7 mouse cellular contexts compared by ENCODE assay signal in genomic region chr11:52346635-52347005, GRCm38 (mm10). TPM values are rescaled to one million over a fixed set of nuclear protein-coding genes. Genes with fewer than 3 reads are reported as not detected.
DNase-seq lines count a peak whose midpoint lies in the region; ATAC-seq and TF ChIP-seq lines count a peak whose summit lies in the region.

No protein-coding gene starts in this region.

- peak; percentile 49; the same call in 1 of the 2 replicates for ATAC-seq in hindbrain, embryonic 11.5 days (ENCODE audit: low FRiP score)
- peak; percentile 52; the same call in 1 of the 2 replicates for ATAC-seq in liver, embryonic 11.5 days (replicated peaks; ENCODE audit: low FRiP score)

- H3K9me3 ChIP-seq in hindbrain, embryonic 11.5 days (ENCODE audit: control insufficient read depth, low read length), result no peaks in the 10 kb centered on the region
- H3K9me3 ChIP-seq in liver, embryonic 11.5 days (ENCODE audit: control insufficient read depth, low read length), result no peaks in the 10 kb centered on the region

- no peak overlapping the region for H3ac ChIP-seq in myocyte (ENCODE audit: control insufficient read depth, insufficient read length)

- no peak overlapping the region for H3K9ac ChIP-seq in hindbrain, embryonic 11.5 days (ENCODE audit: low read depth, low read length)
- H3K9ac ChIP-seq in liver, embryonic 11.5 days (ENCODE audit: low read depth, low read length), result peak overlapping the region; percentile 56

- no peaks in the 10 kb centered on the region for H3K79me2 ChIP-seq in myocyte (ENCODE audit: control insufficient read depth, insufficient read depth)

- TF ChIP-seq CTCF in thymus, adult 2 months (IDR thresholded peaks at IDR 0.05; ENCODE audit: borderline replicate concordance, control insufficient read depth, extremely low read depth, insufficient read depth, low read length, poor library complexity), result no peak
- no peak for TF ChIP-seq CTCF in cortical plate, adult 2 months (IDR thresholded peaks at IDR 0.05; ENCODE audit: extremely low read depth, insufficient read depth, low read length)

- H3K4me1 ChIP-seq in thymus, adult 2 months (replicated peaks; ENCODE audit: control insufficient read depth, insufficient read depth, low read length), result peaks cover 49% of the 10 kb centered on the region
- H3K4me1 ChIP-seq in cortical plate, adult 2 months (ENCODE audit: control insufficient read depth, insufficient read depth, low read length), result no peaks in the 10 kb centered on the region
- no peaks in the 10 kb centered on the region for H3K4me1 ChIP-seq in hindbrain, embryonic 11.5 days (replicated peaks; ENCODE audit: control insufficient read depth, insufficient read depth, low read length)
- H3K4me1 ChIP-seq in liver, embryonic 11.5 days (replicated peaks; ENCODE audit: control insufficient read depth, insufficient read depth, low read length), result peaks cover 24% of the 10 kb centered on the region

- no peaks in the 10 kb centered on the region for H3K27me3 ChIP-seq in thymus, adult 2 months (ENCODE audit: control insufficient read depth, insufficient read depth, low read length)
- H3K27me3 ChIP-seq in hindbrain, embryonic 11.5 days (ENCODE audit: control insufficient read depth, insufficient read depth, low read length), result no peaks in the 10 kb centered on the region; the same call in 1 of the 2 replicates
- H3K27me3 ChIP-seq in liver, embryonic 11.5 days (replicated peaks; ENCODE audit: control insufficient read depth, insufficient read depth, low read length), result no peaks in the 10 kb centered on the region
- H3K27me3 ChIP-seq in myocyte (ENCODE audit: control insufficient read depth, insufficient read depth, insufficient read length), result no peaks in the 10 kb centered on the region

- WGBS in thymus, adult 2 months, result 8% methylated on average over 12 of the region's 12 CpGs
- WGBS in hindbrain, embryonic 11.5 days, result 4% methylated on average over 12 of the region's 12 CpGs
- 3% methylated on average over 12 of the region's 12 CpGs for WGBS in liver, embryonic 11.5 days

- H3K27ac ChIP-seq in thymus, adult 2 months (ENCODE audit: control insufficient read depth, insufficient read depth, low read length), result no peak overlapping the region
- H3K27ac ChIP-seq in cortical plate, adult 2 months (ENCODE audit: insufficient read depth, low read length), result 0 out of 2 replicates have a peak overlapping the region, but pooled peaks have one; percentile 14
- no peak overlapping the region for H3K27ac ChIP-seq in hindbrain, embryonic 11.5 days (ENCODE audit: low read depth, low read length)
- H3K27ac ChIP-seq in liver, embryonic 11.5 days (ENCODE audit: low read depth, low read length), result peak overlapping the region; percentile 35

- TF ChIP-seq POLR2A in thymus, adult 2 months (IDR thresholded peaks at IDR 0.05; ENCODE audit: control insufficient read depth, extremely low read depth, insufficient read depth, low read length, poor library complexity), result no peak
- TF ChIP-seq POLR2A in cortical plate, adult 2 months (IDR thresholded peaks at IDR 0.05; ENCODE audit: extremely low read depth, insufficient read depth, low read length), result no peak
- TF ChIP-seq POLR2A in myocyte (IDR thresholded peaks at IDR 0.05; ENCODE audit: insufficient read length, low read depth), result no peak

- H3K36me3 ChIP-seq in thymus, adult 2 months (ENCODE audit: control insufficient read depth, insufficient read depth, low read length), result no peaks in the 10 kb centered on the region
- H3K36me3 ChIP-seq in hindbrain, embryonic 11.5 days (ENCODE audit: control insufficient read depth, insufficient read depth, low read length), result no peaks in the 10 kb centered on the region
- no peaks in the 10 kb centered on the region for H3K36me3 ChIP-seq in liver, embryonic 11.5 days (ENCODE audit: control insufficient read depth, insufficient read depth, low read length)
- no peaks in the 10 kb centered on the region for H3K36me3 ChIP-seq in myocyte (ENCODE audit: control insufficient read depth, insufficient read depth)

- H3K4me2 ChIP-seq in hindbrain, embryonic 11.5 days (replicated peaks; ENCODE audit: low read depth, low read length), result peak overlapping the region; percentile 33
- peak overlapping the region; percentile 75 for H3K4me2 ChIP-seq in liver, embryonic 11.5 days
- peak overlapping the region; percentile 50 for H3K4me2 ChIP-seq in myocyte (ENCODE audit: low read depth)

- DNase-seq in thymus, adult 2 months, result peak; percentile 37
- DNase-seq in thymus, postnatal 25 days, result no peak
- peak; percentile 67 for DNase-seq in hindbrain, embryonic 11.5 days (ENCODE audit: low spot score)
- no peak for DNase-seq in liver, embryonic 11.5 days (ENCODE audit: low spot score)
- no peak for DNase-seq in frontal cortex, adult 2 months (ENCODE audit: extremely low spot score in 1 of 2, low spot score in 1 of 2)

- peak overlapping the region; percentile 13; the same call in 1 of the 2 replicates for H3K4me3 ChIP-seq in thymus, adult 2 months (ENCODE audit: control insufficient read depth, insufficient read depth, low read length)
- no peak overlapping the region; the same call in 1 of the 2 replicates for H3K4me3 ChIP-seq in cortical plate, adult 2 months (ENCODE audit: insufficient read depth, low read length)
- H3K4me3 ChIP-seq in hindbrain, embryonic 11.5 days (ENCODE audit: low read depth, low read length), result peak overlapping the region; percentile 16; the same call in 1 of the 2 replicates
- peak overlapping the region; percentile 44 for H3K4me3 ChIP-seq in liver, embryonic 11.5 days (ENCODE audit: low read depth, low read length)
- no peak overlapping the region for H3K4me3 ChIP-seq in myocyte

TF ChIP-seq in myocyte, 11 proteins besides CTCF, POLR2A, EP300 and RAD21:
- no peak for TF ChIP-seq MYOD1 (IDR thresholded peaks at IDR 0.05; ENCODE audit: control insufficient read depth in 1 of 3, insufficient read length in 2 of 3, low read depth in 2 of 3)
- TF ChIP-seq MAX (IDR thresholded peaks at IDR 0.05; ENCODE audit: low read depth), result no peak
- TF ChIP-seq POLR2AphosphoS2 (IDR thresholded peaks at IDR 0.05; ENCODE audit: insufficient read length, low read depth), result no peak
- TF ChIP-seq TCF12 (IDR thresholded peaks at IDR 0.05; ENCODE audit: insufficient read depth, poor library complexity, severe bottlenecking), result no peak
- TF ChIP-seq SRF (IDR thresholded peaks at IDR 0.05; ENCODE audit: control insufficient read depth, insufficient read length, low read depth), result no peak
- no peak for TF ChIP-seq MYOG (IDR thresholded peaks at IDR 0.05; ENCODE audit: control insufficient read depth in 1 of 3, insufficient read depth in 1 of 3, insufficient read length in 2 of 3, low read depth in 2 of 3)
- no peak for TF ChIP-seq USF1 (IDR thresholded peaks at IDR 0.05; ENCODE audit: low read depth)
- TF ChIP-seq TCF3 (IDR thresholded peaks at IDR 0.05; ENCODE audit: insufficient read length, low read depth), result no peak
- no peak for TF ChIP-seq CEBPB (IDR thresholded peaks at IDR 0.05; ENCODE audit: insufficient read depth, poor library complexity, severe bottlenecking)
- no peak for TF ChIP-seq REST (IDR thresholded peaks at IDR 0.05; ENCODE audit: insufficient read depth, insufficient read length)
- no peak for TF ChIP-seq E2F4 (IDR thresholded peaks at IDR 0.05; ENCODE audit: insufficient read depth)
TF ChIP-seq in myocyte: peak in this region for 0.

RNA-seq across cellular contexts. Expression of gene Vdac1, which starts 14.0 kb away (rescaled TPM):
- 64.8 and 70.3 TPM in 2 replicates for polyA plus RNA-seq in thymus, adult 2 months (2012; rRNA removed)
- polyA plus RNA-seq in cortical plate, adult 2 months (2012; rRNA removed), result 355 and 362 TPM in 2 replicates
- 205 and 221 TPM in 2 replicates for polyA plus RNA-seq in hindbrain, embryonic 11.5 days (2014; fragmentation: Nextera tagmentation; extraction: Ambion mirVana)
- 228 and 243 TPM in 2 replicates for polyA plus RNA-seq in liver, embryonic 11.5 days (2014; fragmentation: Nextera tagmentation; extraction: Ambion mirVana)
- 342 TPM for polyA plus RNA-seq in myocyte (2012; fragmentation: generic; extraction: Trizol)
- polyA plus RNA-seq in frontal cortex, adult 2 months (2012; rRNA removed), result 421 and 422 TPM in 2 replicates

RNA-seq across cellular contexts. Expression of gene 9530068E07Rik, which starts 49.6 kb away (rescaled TPM):
- 124 and 127 TPM in 2 replicates for polyA plus RNA-seq in thymus, adult 2 months (2012; rRNA removed)
- 78.5 and 79.1 TPM in 2 replicates for polyA plus RNA-seq in cortical plate, adult 2 months (2012; rRNA removed)
- polyA plus RNA-seq in hindbrain, embryonic 11.5 days (2014; fragmentation: Nextera tagmentation; extraction: Ambion mirVana), result 171 and 175 TPM in 2 replicates
- polyA plus RNA-seq in liver, embryonic 11.5 days (2014; fragmentation: Nextera tagmentation; extraction: Ambion mirVana), result 124 and 141 TPM in 2 replicates
- polyA plus RNA-seq in myocyte (2012; fragmentation: generic; extraction: Trizol), result 151 TPM
- polyA plus RNA-seq in frontal cortex, adult 2 months (2012; rRNA removed), result 82.2 and 82.4 TPM in 2 replicates

Comparison
In these comparisons a context has a peak if more than half of its experiments do, and no peak if none do; other contexts are left out.
1. DNase-seq: peak in thymus, adult 2 months (single experiment) and hindbrain, embryonic 11.5 days (single experiment); none in thymus, postnatal 25 days (single experiment), liver, embryonic 11.5 days (single experiment) and frontal cortex, adult 2 months (0 of 2).
2. H3K27ac ChIP-seq: peak in cortical plate, adult 2 months (single experiment) and liver, embryonic 11.5 days (single experiment); none in thymus, adult 2 months (single experiment) and hindbrain, embryonic 11.5 days (single experiment).
3. H3K4me3 ChIP-seq: peak in thymus, adult 2 months (single experiment), hindbrain, embryonic 11.5 days (single experiment) and liver, embryonic 11.5 days (single experiment); none in cortical plate, adult 2 months (single experiment) and myocyte (single experiment).
4. Peak in every context shown above with its lines, with median percentiles within 50 percentile points of each other: H3K4me2 ChIP-seq.